Mouse (Mus musculus) liver, embryonic 14.5 days (tissue): ENCODE measurements at regions not wholly inside any gene's neighbourhood (a gene's known extent, or its start where the extent isn't known, plus 50 kb on each side); places are given as distances from the start of the nearest gene placed in this dataset.

Experiments used
- ATAC-seq: fragments of 200-750 bp; cut with Nextera tagmentation; 2 replicates; pipeline ENCODE4 v1.8.0; 2017; ENCODE audit warnings: moderate number of reproducible peaks, mild to moderate bottlenecking, moderate library complexity; ENCODE audit not compliant: insufficient read depth
- DNase-seq, 3 experiments: peaks; one replicate each; pipeline ENCODE4 v3.0.0-alpha.2; 2012 to 2013; ENCODE audit warnings: low read depth in 3 of 3, low spot score in 3 of 3
- H3K27ac ChIP-seq: fragments of 300-500 bp; sonication (generic); 2 replicates; pipeline ENCODE4 v1.5.1; 2014; ENCODE audit warnings: moderate library complexity, mild to moderate bottlenecking, control low read depth, inconsistent platforms
- H3K27me3 ChIP-seq: fragments of 300-500 bp; sonication (generic); 2 replicates; pipeline ENCODE4 v1.6.1; 2014; ENCODE audit warnings: mild to moderate bottlenecking, low read length, moderate library complexity; ENCODE audit not compliant: control insufficient read depth, insufficient read depth
- H3K36me3 ChIP-seq: fragments of 300-500 bp; sonication (generic); replicated peaks from 2 replicates; pipeline ENCODE4 v1.6.1; 2014; ENCODE audit warnings: low read depth; ENCODE audit not compliant: control insufficient read depth, insufficient read depth
- H3K4me1 ChIP-seq, 2 experiments: fragments of 200-500 bp in 1 of 2; fragments of 300-500 bp in 1 of 2; sonication (generic) in 1 of 2; replicated peaks; 2 replicates each; pipeline ENCODE4 v1.6.1; 2012 to 2014; ENCODE audit warnings: antibody characterized with exemption in 1 of 2, inconsistent platforms in 1 of 2, low read length in 1 of 2; ENCODE audit not compliant: control insufficient read depth in 2 of 2, insufficient read depth in 2 of 2
- H3K4me2 ChIP-seq: fragments of 300-500 bp; sonication (generic); 2 replicates; pipeline ENCODE4 v1.6.1; 2014; ENCODE audit warnings: low read depth, mild to moderate bottlenecking, control low read depth, moderate library complexity
- H3K4me3 ChIP-seq, 2 experiments: fragments of 200-500 bp in 1 of 2; fragments of 300-500 bp in 1 of 2; sonication (generic) in 1 of 2; 2 replicates each; pipeline ENCODE4 v1.5.1; 2012 to 2014; ENCODE audit warnings: low read depth in 2 of 2, low read length in 2 of 2, mild to moderate bottlenecking in 2 of 2, control low read depth in 1 of 2, inconsistent platforms in 1 of 2, moderate library complexity in 1 of 2; ENCODE audit not compliant: insufficient read depth in 1 of 2
- H3K9ac ChIP-seq: fragments of 300-500 bp; sonication (generic); replicated peaks from 2 replicates; pipeline ENCODE4 v1.6.1; 2014; ENCODE audit warnings: mild to moderate bottlenecking, control low read depth, moderate library complexity
- H3K9me3 ChIP-seq: fragments of 300-500 bp; sonication (generic); 2 replicates; pipeline ENCODE4 v1.6.1; 2016; ENCODE audit warnings: low read length, mixed read lengths; ENCODE audit not compliant: control insufficient read depth
- CTCF ChIP-seq: IDR thresholded peaks from 2 replicates; pipeline ENCODE4 v1.5.1; 2016; ENCODE audit warnings: antibody characterized with exemption, low read depth, control low read depth
- EP300 ChIP-seq: IDR thresholded peaks from 2 replicates; pipeline ENCODE4 v1.6.1; 2016; ENCODE audit warnings: antibody characterized with exemption, low read depth
- WGBS: fragments of 180-500 bp; shearing (Covaris S2); extraction: QIAGEN DNeasy Blood & Tissue Kit; methylation state at CpG from one replicate; pipeline ENCODE4 v1.1.7; 2014; ENCODE audit not compliant: insufficient replicate concordance; 5-methylcytosine and 5-hydroxymethylcytosine counted together

- H3K27me3 ChIP-seq, result no peaks in the 10 kb centered on the region
- H3K4me1 ChIP-seq, result peaks cover 0 to 3% of the 10 kb centered on the region in 2 experiments; a peak in 1 of 4 replicates
- no peak overlapping the region for H3K9ac ChIP-seq
- no peak overlapping the region for H3K4me2 ChIP-seq
- H3K36me3 ChIP-seq, result no peaks in the 10 kb centered on the region
- no peak overlapping the region for H3K27ac ChIP-seq
- DNase-seq (no peak), ATAC-seq (no peak)
- H3K4me3 ChIP-seq, result no peak overlapping the region
- TF ChIP-seq EP300, result no peak
- TF ChIP-seq CTCF, result no peak
- 46% methylated on average over 1 of the region's 1 CpGs for WGBS
- no peaks in the 10 kb centered on the region for H3K9me3 ChIP-seq
Observed at GRCm38 (mm10) chr4:53227071-53227470, 67.4 kb upstream of the Abca1 start.

GRCm38 (mm10) chr4:53226376-53226775 lies 66.7 kb upstream of the Abca1 start:
- WGBS, result 72% methylated on average over 3 of the region's 3 CpGs
- ATAC-seq, result no peak
- H3K9ac ChIP-seq, result no peak overlapping the region
- H3K9me3 ChIP-seq, result no peaks in the 10 kb centered on the region
- no peaks in the 10 kb centered on the region for H3K36me3 ChIP-seq
- TF ChIP-seq EP300 (no peak), CTCF (no peak)
- H3K4me3 ChIP-seq, result no peak overlapping the region
- no peak for DNase-seq
- no peaks in the 10 kb centered on the region for H3K27me3 ChIP-seq
- H3K27ac ChIP-seq, result no peak overlapping the region
- H3K4me1 ChIP-seq, result peaks cover 0 to 3% of the 10 kb centered on the region in 2 experiments; a peak in 1 of 4 replicates
- no peak overlapping the region for H3K4me2 ChIP-seq

GRCm38 (mm10) chr4:53223379-53223778 lies 63.7 kb upstream of the Abca1 start:
- ATAC-seq, result no peak

DNA sequence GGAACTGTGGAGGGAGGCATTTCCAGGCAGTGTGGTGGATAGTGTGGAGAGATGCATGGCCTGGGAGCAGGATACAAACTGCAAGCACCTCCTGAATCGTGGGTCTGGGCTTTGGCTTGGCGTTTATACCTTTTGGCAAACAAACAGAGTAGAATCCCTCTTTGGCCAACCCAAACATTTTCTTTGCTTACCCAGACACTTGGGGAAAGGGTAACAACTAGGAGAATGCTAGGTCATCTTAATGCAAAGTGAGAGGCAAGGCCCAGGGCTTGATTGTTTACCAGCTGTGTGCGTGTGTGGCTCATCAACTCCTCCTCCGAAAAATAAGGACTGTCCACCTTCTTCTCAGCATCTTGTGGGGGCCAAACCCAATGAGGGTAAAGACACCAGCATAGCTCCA lies 61.1 kb upstream of the Abca1 start:
- H3K27me3 ChIP-seq, result no peaks in the 10 kb centered on the region
- no peak overlapping the region for H3K9ac ChIP-seq
- DNase-seq, result no peak
- no peak overlapping the region for H3K4me2 ChIP-seq
- H3K36me3 ChIP-seq, result no peaks in the 10 kb centered on the region
- H3K4me3 ChIP-seq, result no peak overlapping the region
- 59% methylated on average over 4 of the region's 4 CpGs for WGBS
- no peak overlapping the region for H3K27ac ChIP-seq
- TF ChIP-seq EP300, result no peak
- TF ChIP-seq CTCF, result no peak
- H3K4me1 ChIP-seq, result peaks cover 0 to 6% of the 10 kb centered on the region in 2 experiments; a peak in 2 of 4 replicates
- no peaks in the 10 kb centered on the region for H3K9me3 ChIP-seq
- no peak for ATAC-seq

More at GRCm38 (mm10) chr4:53223379-53223778, 63.7 kb upstream of the Abca1 start:
- H3K9ac ChIP-seq, result no peak overlapping the region
- H3K4me2 ChIP-seq, result no peak overlapping the region
- 78% methylated on average over 3 of the region's 3 CpGs for WGBS
- H3K27me3 ChIP-seq, result no peaks in the 10 kb centered on the region
- H3K36me3 ChIP-seq, result no peaks in the 10 kb centered on the region
- peaks cover 0 to 6% of the 10 kb centered on the region in 2 experiments; a peak in 2 of 4 replicates for H3K4me1 ChIP-seq
- H3K9me3 ChIP-seq, result no peaks in the 10 kb centered on the region
- H3K4me3 ChIP-seq, result no peak overlapping the region
- H3K27ac ChIP-seq, result no peak overlapping the region
- DNase-seq, result no peak
- TF ChIP-seq CTCF (no peak), EP300 (no peak)

GRCm38 (mm10) chr4:53219351-53219750 lies 59.7 kb upstream of the Abca1 start:
- peaks cover 0 to 6% of the 10 kb centered on the region in 2 experiments; a peak in 2 of 4 replicates for H3K4me1 ChIP-seq
- ATAC-seq (no peak), DNase-seq (no peak)
- no peaks in the 10 kb centered on the region for H3K9me3 ChIP-seq
- no peak overlapping the region for H3K9ac ChIP-seq
- WGBS, result 64% methylated on average over 3 of the region's 3 CpGs
- no peak for TF ChIP-seq EP300
- no peak for TF ChIP-seq CTCF
- H3K27me3 ChIP-seq, result no peaks in the 10 kb centered on the region
- no peak overlapping the region for H3K4me3 ChIP-seq
- H3K27ac ChIP-seq, result no peak overlapping the region
- H3K4me2 ChIP-seq, result no peak overlapping the region
- no peaks in the 10 kb centered on the region for H3K36me3 ChIP-seq

DNA sequence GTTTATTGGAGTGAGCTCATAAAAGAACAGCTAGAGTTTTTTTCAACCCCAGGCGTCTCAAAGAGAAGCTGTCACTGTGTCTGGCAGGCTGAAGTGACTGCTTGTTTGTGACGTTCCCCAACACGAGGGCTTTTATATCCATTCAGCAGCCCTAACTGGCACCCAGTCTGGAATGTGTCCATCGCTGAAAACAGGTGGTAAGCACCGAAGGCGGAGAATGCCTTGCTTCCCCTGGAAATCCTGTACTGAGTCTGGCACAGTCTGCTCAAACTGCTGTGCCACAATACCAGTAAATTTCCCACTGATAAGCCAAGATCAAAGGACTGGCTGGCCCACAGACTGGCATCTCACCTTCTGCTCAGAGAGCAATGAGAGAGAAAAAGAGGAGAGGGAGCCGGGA lies 59.1 kb upstream of the Abca1 start:
- 59% methylated on average over 7 of the region's 7 CpGs for WGBS
- peaks cover 0 to 6% of the 10 kb centered on the region in 2 experiments; a peak in 2 of 4 replicates for H3K4me1 ChIP-seq
- H3K27ac ChIP-seq, result no peak overlapping the region
- no peaks in the 10 kb centered on the region for H3K9me3 ChIP-seq
- H3K27me3 ChIP-seq, result no peaks in the 10 kb centered on the region
- TF ChIP-seq CTCF (no peak), EP300 (no peak)
- H3K36me3 ChIP-seq, result no peaks in the 10 kb centered on the region
- no peak overlapping the region for H3K4me3 ChIP-seq
- no peak overlapping the region for H3K4me2 ChIP-seq
- ATAC-seq, result no peak
- no peak overlapping the region for H3K9ac ChIP-seq
- DNase-seq, result no peak
